16 mouse cellular contexts compared by ENCODE assay signal in the genomic region with DNA sequence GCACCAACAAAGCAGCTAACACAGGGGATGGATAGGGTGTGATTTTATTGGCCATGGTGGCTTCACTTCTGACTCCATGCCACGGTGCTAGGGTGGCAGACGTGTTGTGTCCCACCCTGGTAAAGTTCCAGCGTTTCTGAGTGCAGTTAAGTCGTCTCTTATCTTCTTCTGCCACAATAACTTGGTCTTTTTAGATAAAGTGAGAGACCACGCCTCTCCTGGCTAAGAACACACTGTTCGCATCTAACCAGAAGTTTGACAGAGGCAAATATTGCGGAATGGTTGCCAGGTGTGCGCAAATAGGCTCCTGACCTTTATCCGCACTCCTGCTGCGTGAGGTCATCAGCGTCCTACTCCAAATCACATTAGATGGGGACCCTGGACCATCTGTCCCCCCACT.
DNase-seq lines count a peak whose midpoint lies in the region; ATAC-seq and TF ChIP-seq lines count a peak whose summit lies in the region.
"Had no signal": no experiment of that assay in that cellular context is flagged by ENCODE, and none has a peak within 500 bp of the region (broad histone marks: within the 10 kb centered on the region; RNA-seq: fewer than 3 reads in every experiment).

No protein-coding gene starts in this region.

- peak overlapping the region; percentile 36 to 60 for H3K4me3 ChIP-seq in MEL (ENCODE audit: control insufficient read depth in 1 of 2, insufficient read depth in 1 of 2, low read depth in 2 of 2, low read length in 2 of 2)
- no peak overlapping the region for H3K4me3 ChIP-seq in liver, embryonic 11.5 days (ENCODE audit: low read depth, low read length)
- H3K4me3 ChIP-seq in small intestine, adult 2 months (ENCODE audit: low read depth, low read length): no peak overlapping the region
- H3K4me3 ChIP-seq in left cerebral cortex, adult 2 months: no peak overlapping the region
- H3K4me3 ChIP-seq: hindbrain, embryonic 15.5 days; midbrain, embryonic 13.5 days had no signal

- TF ChIP-seq EP300 in MEL (IDR thresholded peaks at IDR 0.05; ENCODE audit: low read depth in 1 of 2, low read length in 2 of 2): peak; percentile 89 to 93

- no peak for TF ChIP-seq POLR2A in MEL (IDR thresholded peaks at IDR 0.05; ENCODE audit: control insufficient read depth in 1 of 2, insufficient read depth in 1 of 2, low read depth in 1 of 2, low read length in 2 of 2, poor library complexity in 1 of 2)
- TF ChIP-seq POLR2A in small intestine, adult 2 months (IDR thresholded peaks at IDR 0.05; ENCODE audit: low read depth, low read length): no peak

- no peaks in the 10 kb centered on the region for H3K27me3 ChIP-seq in MEL (ENCODE audit: control insufficient read depth in 1 of 2, insufficient read depth in 2 of 2, low read length in 2 of 2)
- no peaks in the 10 kb centered on the region for H3K27me3 ChIP-seq in liver, embryonic 11.5 days (replicated peaks; ENCODE audit: control insufficient read depth, insufficient read depth, low read length)
- no peaks in the 10 kb centered on the region for H3K27me3 ChIP-seq in small intestine, adult 2 months (ENCODE audit: control insufficient read depth, insufficient read depth, low read length)
- H3K27me3 ChIP-seq: hindbrain, embryonic 15.5 days; midbrain, embryonic 13.5 days had no signal

- peak overlapping the region; percentile 24 for H3K9ac ChIP-seq in MEL (ENCODE audit: control insufficient read depth, low read depth, low read length, poor library complexity, severe bottlenecking)
- peak overlapping the region; percentile 56 for H3K9ac ChIP-seq in liver, embryonic 11.5 days (ENCODE audit: low read depth, low read length)
- H3K9ac ChIP-seq: hindbrain, embryonic 15.5 days; midbrain, embryonic 13.5 days had no signal

- H3K36me3 ChIP-seq in MEL (ENCODE audit: control insufficient read depth in 1 of 2, insufficient read depth in 2 of 2, low read length in 2 of 2): peaks cover 0 to 15% of the 10 kb centered on the region in 2 experiments; a peak in 2 of 4 replicates
- H3K36me3 ChIP-seq in liver, embryonic 11.5 days (ENCODE audit: control insufficient read depth, insufficient read depth, low read length): no peaks in the 10 kb centered on the region
- H3K36me3 ChIP-seq in small intestine, adult 2 months (ENCODE audit: control insufficient read depth, insufficient read depth, low read length): no peaks in the 10 kb centered on the region
- H3K36me3 ChIP-seq: hindbrain, embryonic 15.5 days; midbrain, embryonic 13.5 days had no signal

- no peaks in the 10 kb centered on the region for H3K79me2 ChIP-seq in MEL (ENCODE audit: control insufficient read depth, insufficient read depth, low read length, poor library complexity)

- TF ChIP-seq RAD21 in MEL (IDR thresholded peaks at IDR 0.05; ENCODE audit: low read depth, low read length): no peak

- intact Hi-C loops in left cerebral cortex, adult 2 months (cut with DNase I): no loop called here

- peak; percentile 93 for ATAC-seq in liver, embryonic 11.5 days (replicated peaks; ENCODE audit: low FRiP score)
- ATAC-seq: forebrain, embryonic 14.5 days; midbrain, embryonic 13.5 days had no signal

- no peaks in the 10 kb centered on the region for H3K9me3 ChIP-seq in MEL (replicated peaks; ENCODE audit: insufficient read depth, low read length)
- no peaks in the 10 kb centered on the region for H3K9me3 ChIP-seq in liver, embryonic 11.5 days (ENCODE audit: control insufficient read depth, low read length)
- H3K9me3 ChIP-seq: hindbrain, embryonic 15.5 days; midbrain, embryonic 13.5 days had no signal

- WGBS in liver, embryonic 11.5 days: 31% methylated on average over 11 of the region's 11 CpGs
- WGBS in small intestine, adult 2 months: 24% methylated on average over 11 of the region's 11 CpGs

- peak overlapping the region; percentile 42 for H3K4me2 ChIP-seq in liver, embryonic 11.5 days
- H3K4me2 ChIP-seq: hindbrain, embryonic 15.5 days; midbrain, embryonic 13.5 days had no signal

- peak overlapping the region; percentile 63 for H3K27ac ChIP-seq in MEL (ENCODE audit: control insufficient read depth, low read depth, low read length)
- H3K27ac ChIP-seq in liver, embryonic 11.5 days (ENCODE audit: low read depth, low read length): peak overlapping the region; percentile 74
- 0 out of 2 replicates have a peak overlapping the region, but pooled peaks have one; percentile 32 for H3K27ac ChIP-seq in small intestine, adult 2 months (ENCODE audit: insufficient read depth, low read depth, low read length)
- no peak overlapping the region for H3K27ac ChIP-seq in left cerebral cortex, adult 2 months
- H3K27ac ChIP-seq: hindbrain, embryonic 15.5 days; midbrain, embryonic 13.5 days had no signal

- peaks cover 10 to 29% of the 10 kb centered on the region in 2 experiments for H3K4me1 ChIP-seq in MEL (ENCODE audit: control insufficient read depth in 1 of 2, insufficient read depth in 2 of 2, low read length in 2 of 2)
- H3K4me1 ChIP-seq in liver, embryonic 11.5 days (replicated peaks; ENCODE audit: control insufficient read depth, insufficient read depth, low read length): peaks cover 16% of the 10 kb centered on the region
- H3K4me1 ChIP-seq in small intestine, adult 2 months (ENCODE audit: control insufficient read depth, insufficient read depth, insufficient read length, low read length): peaks cover 21% of the 10 kb centered on the region; the same call in 1 of the 2 replicates
- H3K4me1 ChIP-seq: hindbrain, embryonic 15.5 days; midbrain, embryonic 13.5 days had no signal

- DNase-seq in MEL (ENCODE audit: low read depth, low spot score): peak; percentile 90
- peak; percentile 98 for DNase-seq in c-Kit-positive CD71-positive TER-119-negative erythroid progenitor cells, embryonic 14.5 days (ENCODE audit: low read depth)
- no peak for DNase-seq in liver, embryonic 11.5 days (ENCODE audit: low spot score)
- DNase-seq in adrenal gland, adult 18-20 months (ENCODE audit: low spot score in 2 of 2): no peak
- DNase-seq in layer of hippocampus, postnatal 14 days (ENCODE audit: low spot score in 2 of 2): no peak
- DNase-seq in left cerebral cortex, adult 2 months (ENCODE audit: extremely low spot score in 1 of 2, low spot score in 2 of 2): no peak
- DNase-seq: adrenal gland, postnatal 25 days; cerebellum, adult 8-10 months; gastrocnemius, postnatal 10 days; kidney, postnatal 14 days; layer of hippocampus, postnatal 36 days; thymus, postnatal 25 days had no signal

- TF ChIP-seq CTCF in MEL (IDR thresholded peaks at IDR 0.05 in 2 of 3, conservative IDR thresholded peaks at IDR 0.05 in 1 of 3; ENCODE audit: control insufficient read depth in 1 of 3, insufficient read depth in 1 of 3, low read depth in 2 of 3, low read length in 3 of 3, poor library complexity in 1 of 3, severe bottlenecking in 1 of 3): no peak
- TF ChIP-seq CTCF in small intestine, adult 2 months (IDR thresholded peaks at IDR 0.05; ENCODE audit: extremely low read depth, insufficient read length, insufficient replicate concordance, low read depth, low read length): no peak
- no peak for TF ChIP-seq CTCF in left cerebral cortex, adult 2 months (IDR thresholded peaks at IDR 0.05)

TF ChIP-seq in MEL, 35 proteins besides CTCF, POLR2A, EP300 and RAD21 (continues in another document):
- TF ChIP-seq ELF1 (IDR thresholded peaks at IDR 0.05; ENCODE audit: low read depth, low read length): no peak
- 0 out of 2 replicates have a peak, but pooled peaks have one; percentile 66 for TF ChIP-seq MYC (IDR thresholded peaks at IDR 0.05; ENCODE audit: low read depth, low read length)
- no peak for TF ChIP-seq MAZ (IDR thresholded peaks at IDR 0.05; ENCODE audit: low read depth, low read length)
- TF ChIP-seq TBP (IDR thresholded peaks at IDR 0.05; ENCODE audit: low read depth, low read length): 0 out of 2 replicates have a peak, but pooled peaks have one; percentile 19
- TF ChIP-seq BHLHE40 (IDR thresholded peaks at IDR 0.05; ENCODE audit: borderline replicate concordance, low read depth, low read length): 0 out of 2 replicates have a peak, but pooled peaks have one; percentile 8
- TF ChIP-seq USF1 (IDR thresholded peaks at IDR 0.05; ENCODE audit: low read depth, low read length): no peak
- 0 out of 2 replicates have a peak, but pooled peaks have one; percentile 49 for TF ChIP-seq MXI1 (IDR thresholded peaks at IDR 0.05; ENCODE audit: low read depth, low read length)
- TF ChIP-seq ETS1 (IDR thresholded peaks at IDR 0.05; ENCODE audit: low read depth, low read length): peak; percentile 91
- TF ChIP-seq JUND (IDR thresholded peaks at IDR 0.05; ENCODE audit: low read depth, low read length): no peak
- TF ChIP-seq UBTF (IDR thresholded peaks at IDR 0.05; ENCODE audit: borderline replicate concordance, insufficient read depth, low read depth, low read length): no peak
- no peak for TF ChIP-seq SIN3A (IDR thresholded peaks at IDR 0.05; ENCODE audit: low read length)
- TF ChIP-seq ZKSCAN1 (IDR thresholded peaks at IDR 0.05; ENCODE audit: low read depth, low read length): no peak
- peak; percentile 86 for TF ChIP-seq TAL1 (IDR thresholded peaks at IDR 0.05; ENCODE audit: low read length)
- TF ChIP-seq HCFC1 (IDR thresholded peaks at IDR 0.05; ENCODE audit: low read depth, low read length): no peak
- peak; percentile 97 for TF ChIP-seq GATA1 (IDR thresholded peaks at IDR 0.05; ENCODE audit: low read depth, low read length)
- no peak for TF ChIP-seq ZNF384 (IDR thresholded peaks at IDR 0.05; ENCODE audit: low read depth, low read length)
- no peak for TF ChIP-seq POLR2AphosphoS2 (IDR thresholded peaks at IDR 0.05; ENCODE audit: low read length)
- no peak for TF ChIP-seq MEF2A (IDR thresholded peaks at IDR 0.05; ENCODE audit: extremely low read depth, insufficient replicate concordance, low read depth, low read length, poor library complexity, severe bottlenecking)
- no peak for TF ChIP-seq POLR2AphosphoS5 (IDR thresholded peaks at IDR 0.05; ENCODE audit: borderline replicate concordance, low read depth, low read length)
- TF ChIP-seq CHD1 (IDR thresholded peaks at IDR 0.05; ENCODE audit: low read depth, low read length): no peak
- peak; percentile 15; the same call in 1 of the 2 replicates for TF ChIP-seq MYB (IDR thresholded peaks at IDR 0.05; ENCODE audit: low read depth, low read length)
- TF ChIP-seq TCF12 (IDR thresholded peaks at IDR 0.05; ENCODE audit: low read depth, low read length): peak; percentile 99
- TF ChIP-seq E2F4 (IDR thresholded peaks at IDR 0.05; ENCODE audit: borderline replicate concordance, low read depth, low read length): no peak
- TF ChIP-seq USF2 (IDR thresholded peaks at IDR 0.05; ENCODE audit: borderline replicate concordance in 1 of 2, insufficient read depth in 1 of 2, low read depth in 1 of 2, low read length in 2 of 2): no peak
- no peak for TF ChIP-seq ZC3H11A (IDR thresholded peaks at IDR 0.05; ENCODE audit: low read depth, low read length)
- no peak for TF ChIP-seq CHD2 (IDR thresholded peaks at IDR 0.05; ENCODE audit: low read length)
- TF ChIP-seq NELFE (IDR thresholded peaks at IDR 0.05; ENCODE audit: low read depth, low read length): no peak
- TF ChIP-seq RCOR1 (IDR thresholded peaks at IDR 0.05; ENCODE audit: low read depth, low read length): no peak; the same call in 1 of the 2 replicates

Comparison
In these comparisons a context has a peak if more than half of its experiments do, and no peak if none do; other contexts are left out.
1. DNase-seq: peak in MEL (single experiment) and c-Kit-positive CD71-positive TER-119-negative erythroid progenitor cells, embryonic 14.5 days (single experiment); none in liver, embryonic 11.5 days (single experiment), adrenal gland, adult 18-20 months (0 of 2), layer of hippocampus, postnatal 14 days (0 of 2) and left cerebral cortex, adult 2 months (0 of 2).
2. H3K4me3 ChIP-seq: peak in MEL (2 of 2); none in liver, embryonic 11.5 days (single experiment), small intestine, adult 2 months (single experiment) and left cerebral cortex, adult 2 months (single experiment).